Mouse (Mus musculus) A20 (cell line): Measurements from ENCODE around the gene Mrs2.

Experiments
- DNase-seq: peaks from one replicate; pipeline ENCODE4 v3.0.0-alpha.2; 2011; ENCODE audit warnings: low read depth, low spot score

Gene Mrs2

GRCm38 (mm10) chr13:25019793-25020539, at the start of gene Mrs2:
Mrs2 (minus strand) TSS chr13:25020379.
- peak; percentile 92 for DNase-seq

- DNase-seq = no peak
These were observed 49.6 kb upstream of the Mrs2 start for GRCm38 (mm10) chr13:25069765-25070164.

GRCm38 (mm10) chr13:25067183-25067582, 47.0 kb upstream of the Mrs2 start:
- DNase-seq = no peak

- DNase-seq = no peak
These were observed 46.5 kb upstream of the Mrs2 start for GRCm38 (mm10) chr13:25066659-25067058.

- DNase-seq = no peak
These were observed 35.9 kb upstream of the Mrs2 start, which contains the start of gene Dcdc2a for GRCm38 (mm10) chr13:25055873-25056667. Dcdc2a (plus strand) TSS chr13:25056004.

- DNase-seq = no peak
These were observed 35.0 kb upstream of the Mrs2 start for GRCm38 (mm10) chr13:25055111-25055554.

GRCm38 (mm10) chr13:25052671-25053070, 32.5 kb upstream of the Mrs2 start:
- DNase-seq = no peak

- no peak for DNase-seq
These were observed 19.3 kb upstream of the Mrs2 start for GRCm38 (mm10) chr13:25039488-25039887.

GRCm38 (mm10) chr13:25027114-25027425, 6.9 kb upstream of the Mrs2 start:
- no peak for DNase-seq

GRCm38 (mm10) chr13:25026409-25027113, 6.4 kb upstream of the Mrs2 start:
- DNase-seq = no peak

- peak; percentile 63 for DNase-seq
These were observed 4.5 kb upstream of the Mrs2 start for GRCm38 (mm10) chr13:25024655-25025054.

- no peak for DNase-seq
These were observed 3.0 kb upstream of the Mrs2 start for GRCm38 (mm10) chr13:25023129-25023528.

- DNase-seq = no peak
These were observed 2.2 kb upstream of the Mrs2 start for GRCm38 (mm10) chr13:25022386-25022785.

GRCm38 (mm10) chr13:25020540-25020892, 337 bp upstream of the Mrs2 start:
- no peak for DNase-seq

- no peak for DNase-seq
These were observed 1.9 kb downstream of the Mrs2 start for GRCm38 (mm10) chr13:25018316-25018715.

GRCm38 (mm10) chr13:25007115-25007514, 13.1 kb downstream of the Mrs2 start:
- peak; percentile 18 for DNase-seq

- peak; percentile 30 for DNase-seq
These were observed 17.2 kb downstream of the Mrs2 start for GRCm38 (mm10) chr13:25002965-25003364.

- no peak for DNase-seq
These were observed 20.6 kb downstream of the Mrs2 start for GRCm38 (mm10) chr13:24999538-24999937.

- no peak for DNase-seq
These were observed 27.0 kb downstream of the Mrs2 start for GRCm38 (mm10) chr13:24993160-24993559.

- DNase-seq = no peak
These were observed 31.2 kb downstream of the Mrs2 start for GRCm38 (mm10) chr13:24989006-24989405.

GRCm38 (mm10) chr13:24988391-24988790, 31.8 kb downstream of the Mrs2 start:
- DNase-seq = peak; percentile 62

- no peak for DNase-seq
These were observed 34.7 kb downstream of the Mrs2 start for GRCm38 (mm10) chr13:24985435-24985834.
